Comparison of ENCODE assay signal across 18 mouse cellular contexts in genomic region chr2:157670191-157670590, GRCm38 (mm10).
DNase-seq lines count a peak whose midpoint lies in the region; ATAC-seq lines count a peak whose summit lies in the region.
"Had no signal": no experiment of that assay in that cellular context is flagged by ENCODE, and none has a peak within 500 bp of the region (broad histone marks: within the 10 kb centered on the region; RNA-seq: fewer than 3 reads in every experiment).

No protein-coding gene starts in this region.

- no peaks in the 10 kb centered on the region for H3K36me3 ChIP-seq in heart, embryonic 12.5 days
- H3K36me3 ChIP-seq: embryonic facial prominence, embryonic 15.5 days; forebrain, embryonic 12.5 days; liver, embryonic 13.5 days had no signal

- peaks cover 25% of the 10 kb centered on the region for H3K4me1 ChIP-seq in heart, embryonic 12.5 days (replicated peaks)
- H3K4me1 ChIP-seq: embryonic facial prominence, embryonic 15.5 days; forebrain, embryonic 12.5 days; liver, embryonic 13.5 days had no signal

- no peak overlapping the region for H3K4me2 ChIP-seq in heart, embryonic 12.5 days
- H3K4me2 ChIP-seq: embryonic facial prominence, embryonic 15.5 days; forebrain, embryonic 12.5 days; hindbrain, embryonic 14.5 days; liver, embryonic 13.5 days had no signal

- intact Hi-C loops in heart, postnatal 25 days (cut with DNase I): no loop called here

- peak overlapping the region; percentile 48 for H3K27ac ChIP-seq in heart, embryonic 12.5 days (ENCODE audit: poor library complexity, severe bottlenecking)
- H3K27ac ChIP-seq: embryonic facial prominence, embryonic 15.5 days; forebrain, embryonic 12.5 days; hindbrain, embryonic 14.5 days; liver, embryonic 13.5 days had no signal

- peak; percentile 57; the same call in 1 of the 2 replicates for ATAC-seq in heart, embryonic 12.5 days (ENCODE audit: insufficient number of reproducible peaks, low FRiP score)
- ATAC-seq in megakaryocyte progenitor cell, adult 5-6 weeks (replicated peaks; ENCODE audit: poor library complexity): peak; percentile 68
- ATAC-seq: lung, postnatal 0 days had no signal

- no peak overlapping the region for H3K4me3 ChIP-seq in heart, embryonic 12.5 days
- H3K4me3 ChIP-seq: embryonic facial prominence, embryonic 15.5 days; forebrain, embryonic 12.5 days; liver, embryonic 13.5 days had no signal

- 0 out of 2 replicates have a peak, but pooled peaks cover 5% of the 10 kb centered on the region for H3K9me3 ChIP-seq in heart, embryonic 12.5 days (replicated peaks)
- H3K9me3 ChIP-seq: embryonic facial prominence, embryonic 15.5 days; liver, embryonic 13.5 days had no signal

- DNase-seq in heart, adult 18-20 months: peak; percentile 63 to 66
- DNase-seq in heart, postnatal 25 days (ENCODE audit: low spot score): no peak
- DNase-seq in ZHBTc4 (ENCODE audit: low read depth, low spot score): peak; percentile 46
- DNase-seq in thymus, postnatal 0 days (ENCODE audit: low spot score): no peak
- no peak for DNase-seq in thymus, adult 18-20 months
- DNase-seq: gastrocnemius, postnatal 36 days; kidney, adult 2 months; kidney, postnatal 36 days; layer of hippocampus, postnatal 36 days; left cerebral cortex, postnatal 4 days; liver, embryonic 13.5 days; right cerebral cortex, adult 18-20 months had no signal

- WGBS in heart, embryonic 12.5 days: 34% methylated on average over 2 of the region's 2 CpGs

- H3K9ac ChIP-seq in heart, embryonic 12.5 days: no peak overlapping the region
- H3K9ac ChIP-seq: embryonic facial prominence, embryonic 15.5 days; forebrain, embryonic 12.5 days; hindbrain, embryonic 14.5 days; liver, embryonic 13.5 days had no signal

- peaks cover 12% of the 10 kb centered on the region for H3K27me3 ChIP-seq in heart, embryonic 12.5 days (replicated peaks)
- H3K27me3 ChIP-seq: embryonic facial prominence, embryonic 15.5 days; forebrain, embryonic 12.5 days; liver, embryonic 13.5 days had no signal

Comparison
In these comparisons a context has a peak if more than half of its experiments do, and no peak if none do; other contexts are left out.
1. DNase-seq: peak in heart, adult 18-20 months (2 of 2) and ZHBTc4 (single experiment); none in heart, postnatal 25 days (single experiment), thymus, postnatal 0 days (single experiment) and thymus, adult 18-20 months (0 of 2).